Mouse (Mus musculus): ENCODE data around the gene Dgkh. TPM values are rescaled to one million over a fixed set of nuclear protein-coding genes. Genes with fewer than 3 reads are reported as not detected.

Gene Dgkh
- polyA plus RNA-seq, 1 experiment from 2014 or later: 2.1 TPM

- DNase-seq (ENCODE audit: low spot score) (no peak), ATAC-seq (replicated peaks; ENCODE audit: low FRiP score, low TSS enrichment, low read depth) (no peak)
- WGBS: 71% methylated on average over 7 of the region's 7 CpGs
These were observed 91.3 kb downstream of the Dgkh start for GRCm38 (mm10) chr14:78641314-78641713.

GRCm38 (mm10) chr14:78639691-78640090 lies 92.9 kb downstream of the Dgkh start:
- Histone ChIP-seq H3K27me3 (replicated peaks; ENCODE audit: control insufficient read depth, insufficient read depth, low read length) (no peaks in the 10 kb centered on the region), H3K9me3 (ENCODE audit: control insufficient read depth, low read length) (no peaks in the 10 kb centered on the region), H3K9ac (ENCODE audit: low read length) (no peak overlapping the region), H3K36me3 (ENCODE audit: control insufficient read depth, insufficient read depth, low read length) (peaks cover 3% of the 10 kb centered on the region; the same call in 1 of the 2 replicates), H3K4me2 (ENCODE audit: low read length) (no peak overlapping the region), H3K27ac (ENCODE audit: low read depth) (no peak overlapping the region), H3K4me1 (replicated peaks; ENCODE audit: control insufficient read depth, insufficient read depth, low read length) (no peaks in the 10 kb centered on the region), H3K4me3 (ENCODE audit: low read depth, low read length) (no peak overlapping the region)
- WGBS: 61% methylated on average over 5 of the region's 5 CpGs
- no peak for DNase-seq (ENCODE audit: low spot score)
- no peak for ATAC-seq (replicated peaks; ENCODE audit: low FRiP score, low TSS enrichment, low read depth)

More at GRCm38 (mm10) chr14:78641314-78641713, 91.3 kb downstream of the Dgkh start:
- H3K36me3 ChIP-seq (ENCODE audit: control insufficient read depth, insufficient read depth, low read length): peaks cover 3% of the 10 kb centered on the region; the same call in 1 of the 2 replicates
- H3K27ac ChIP-seq (ENCODE audit: low read depth): no peak overlapping the region
- no peaks in the 10 kb centered on the region for H3K9me3 ChIP-seq (ENCODE audit: control insufficient read depth, low read length)
- H3K4me1 ChIP-seq (replicated peaks; ENCODE audit: control insufficient read depth, insufficient read depth, low read length): no peaks in the 10 kb centered on the region
- no peak overlapping the region for H3K9ac ChIP-seq (ENCODE audit: low read length)
- no peaks in the 10 kb centered on the region for H3K27me3 ChIP-seq (replicated peaks; ENCODE audit: control insufficient read depth, insufficient read depth, low read length)
- H3K4me2 ChIP-seq (ENCODE audit: low read length): no peak overlapping the region
- no peak overlapping the region for H3K4me3 ChIP-seq (ENCODE audit: low read depth, low read length)

GRCm38 (mm10) chr14:78635612-78636400 lies 96.8 kb downstream of the Dgkh start:
- H3K4me3 ChIP-seq (ENCODE audit: low read depth, low read length): no peak overlapping the region
- no peak overlapping the region for H3K9ac ChIP-seq (ENCODE audit: low read length)
- H3K27me3 ChIP-seq (replicated peaks; ENCODE audit: control insufficient read depth, insufficient read depth, low read length): no peaks in the 10 kb centered on the region
- H3K36me3 ChIP-seq (ENCODE audit: control insufficient read depth, insufficient read depth, low read length): no peaks in the 10 kb centered on the region
- DNase-seq (ENCODE audit: low spot score): no peak
- no peak overlapping the region for H3K4me2 ChIP-seq (ENCODE audit: low read length)
- H3K4me1 ChIP-seq (replicated peaks; ENCODE audit: control insufficient read depth, insufficient read depth, low read length): no peaks in the 10 kb centered on the region
- no peak overlapping the region for H3K27ac ChIP-seq (ENCODE audit: low read depth)
- ATAC-seq (replicated peaks; ENCODE audit: low FRiP score, low TSS enrichment, low read depth): no peak
- no peaks in the 10 kb centered on the region for H3K9me3 ChIP-seq (ENCODE audit: control insufficient read depth, low read length)
- 79% methylated on average over 14 of the region's 14 CpGs for WGBS

- DNase-seq (ENCODE audit: low spot score) (no peak), ATAC-seq (replicated peaks; ENCODE audit: low FRiP score, low TSS enrichment, low read depth) (no peak)
- Histone ChIP-seq H3K9me3 (ENCODE audit: control insufficient read depth, low read length) (no peaks in the 10 kb centered on the region), H3K9ac (ENCODE audit: low read length) (no peak overlapping the region), H3K4me1 (replicated peaks; ENCODE audit: control insufficient read depth, insufficient read depth, low read length) (no peaks in the 10 kb centered on the region), H3K27me3 (replicated peaks; ENCODE audit: control insufficient read depth, insufficient read depth, low read length) (no peaks in the 10 kb centered on the region), H3K36me3 (ENCODE audit: control insufficient read depth, insufficient read depth, low read length) (no peaks in the 10 kb centered on the region), H3K4me3 (ENCODE audit: low read depth, low read length) (no peak overlapping the region), H3K27ac (ENCODE audit: low read depth) (no peak overlapping the region), H3K4me2 (ENCODE audit: low read length) (no peak overlapping the region)
- WGBS: 82% methylated on average over 6 of the region's 6 CpGs
These were observed 99.8 kb downstream of the Dgkh start for GRCm38 (mm10) chr14:78632747-78633146.

- no peaks in the 10 kb centered on the region for H3K36me3 ChIP-seq (ENCODE audit: control insufficient read depth, insufficient read depth, low read length)
- H3K9me3 ChIP-seq (ENCODE audit: control insufficient read depth, low read length): no peaks in the 10 kb centered on the region
- H3K4me3 ChIP-seq (ENCODE audit: low read depth, low read length): no peak overlapping the region
- DNase-seq (ENCODE audit: low spot score): no peak
- WGBS: 89% methylated on average over 4 of the region's 4 CpGs
- H3K9ac ChIP-seq (ENCODE audit: low read length): no peak overlapping the region
- no peak for ATAC-seq (replicated peaks; ENCODE audit: low FRiP score, low TSS enrichment, low read depth)
- no peaks in the 10 kb centered on the region for H3K27me3 ChIP-seq (replicated peaks; ENCODE audit: control insufficient read depth, insufficient read depth, low read length)
- no peak overlapping the region for H3K27ac ChIP-seq (ENCODE audit: low read depth)
- no peak overlapping the region for H3K4me2 ChIP-seq (ENCODE audit: low read length)
- no peaks in the 10 kb centered on the region for H3K4me1 ChIP-seq (replicated peaks; ENCODE audit: control insufficient read depth, insufficient read depth, low read length)
These were observed 101.4 kb downstream of the Dgkh start for GRCm38 (mm10) chr14:78630923-78631875.

GRCm38 (mm10) chr14:78627516-78628275 lies 104.9 kb downstream of the Dgkh start:
- Histone ChIP-seq H3K27me3 (replicated peaks; ENCODE audit: control insufficient read depth, insufficient read depth, low read length) (no peaks in the 10 kb centered on the region), H3K9me3 (ENCODE audit: control insufficient read depth, low read length) (no peaks in the 10 kb centered on the region)

GRCm38 (mm10) chr14:78618883-78619295 lies 113.7 kb downstream of the Dgkh start:
- no peak overlapping the region for H3K4me2 ChIP-seq (ENCODE audit: low read length)
- H3K4me1 ChIP-seq (replicated peaks; ENCODE audit: control insufficient read depth, insufficient read depth, low read length): no peaks in the 10 kb centered on the region
- H3K9me3 ChIP-seq (ENCODE audit: control insufficient read depth, low read length): no peaks in the 10 kb centered on the region
- 70% methylated on average over 9 of the region's 9 CpGs for WGBS
- no peaks in the 10 kb centered on the region for H3K27me3 ChIP-seq (replicated peaks; ENCODE audit: control insufficient read depth, insufficient read depth, low read length)
- DNase-seq (ENCODE audit: low spot score) (no peak), ATAC-seq (replicated peaks; ENCODE audit: low FRiP score, low TSS enrichment, low read depth) (no peak)
- no peak overlapping the region for H3K4me3 ChIP-seq (ENCODE audit: low read depth, low read length)
- H3K27ac ChIP-seq (ENCODE audit: low read depth): no peak overlapping the region
- no peak overlapping the region for H3K9ac ChIP-seq (ENCODE audit: low read length)
- peaks cover 13% of the 10 kb centered on the region; the same call in 1 of the 2 replicates for H3K36me3 ChIP-seq (ENCODE audit: control insufficient read depth, insufficient read depth, low read length)

More at GRCm38 (mm10) chr14:78627516-78628275, 104.9 kb downstream of the Dgkh start:
- no peak overlapping the region for H3K9ac ChIP-seq (ENCODE audit: low read length)
- no peak overlapping the region for H3K4me2 ChIP-seq (ENCODE audit: low read length)
- no peak overlapping the region for H3K4me3 ChIP-seq (ENCODE audit: low read depth, low read length)
- no peaks in the 10 kb centered on the region for H3K36me3 ChIP-seq (ENCODE audit: control insufficient read depth, insufficient read depth, low read length)
- H3K4me1 ChIP-seq (replicated peaks; ENCODE audit: control insufficient read depth, insufficient read depth, low read length): no peaks in the 10 kb centered on the region
- no peak overlapping the region for H3K27ac ChIP-seq (ENCODE audit: low read depth)
- DNase-seq (ENCODE audit: low spot score) (no peak), ATAC-seq (replicated peaks; ENCODE audit: low FRiP score, low TSS enrichment, low read depth) (no peak)
- 85% methylated on average over 21 of the region's 21 CpGs for WGBS

- Histone ChIP-seq H3K4me3 (ENCODE audit: low read depth, low read length) (no peak overlapping the region), H3K4me1 (replicated peaks; ENCODE audit: control insufficient read depth, insufficient read depth, low read length) (no peaks in the 10 kb centered on the region), H3K36me3 (ENCODE audit: control insufficient read depth, insufficient read depth, low read length) (peaks cover 5% of the 10 kb centered on the region; the same call in 1 of the 2 replicates), H3K9ac (ENCODE audit: low read length) (no peak overlapping the region), H3K4me2 (ENCODE audit: low read length) (no peak overlapping the region), H3K27me3 (replicated peaks; ENCODE audit: control insufficient read depth, insufficient read depth, low read length) (no peaks in the 10 kb centered on the region), H3K9me3 (ENCODE audit: control insufficient read depth, low read length) (no peaks in the 10 kb centered on the region), H3K27ac (ENCODE audit: low read depth) (no peak overlapping the region)
- 77% methylated on average over 5 of the region's 5 CpGs for WGBS
- ATAC-seq (replicated peaks; ENCODE audit: low FRiP score, low TSS enrichment, low read depth) (no peak), DNase-seq (ENCODE audit: low spot score) (no peak)
These were observed 119.0 kb downstream of the Dgkh start for GRCm38 (mm10) chr14:78613569-78613968.
